Mouse (Mus musculus) kidney, postnatal 10 days (tissue): ENCODE results near the gene Gtf2h2.
"Not testable (repeated sequence)": the region's sequence is repeated elsewhere in the genome, so short reads cannot be mapped to it uniquely, and the experiment has no call there.

Experiments
- DNase-seq: peaks from one replicate; pipeline ENCODE4 v3.0.0; 2021; ENCODE audit warnings: mixed read lengths

The Gtf2h2 gene

GRCm38 (mm10) chr13:100492061-100492787 lies at the start of gene Gtf2h2:
Gtf2h2 (minus strand) TSS chr13:100492579.
- DNase-seq, result peak; percentile 92

- no peak for DNase-seq
Measured at GRCm38 (mm10) chr13:100536149-100536548, 43.8 kb upstream of the Gtf2h2 start.

- DNase-seq, result no peak
Measured at GRCm38 (mm10) chr13:100532788-100533365, 40.5 kb upstream of the Gtf2h2 start.

GRCm38 (mm10) chr13:100526649-100527038 lies 34.3 kb upstream of the Gtf2h2 start:
- DNase-seq, result no peak

GRCm38 (mm10) chr13:100525935-100526648 lies 33.7 kb upstream of the Gtf2h2 start:
- no peak for DNase-seq

DNA sequence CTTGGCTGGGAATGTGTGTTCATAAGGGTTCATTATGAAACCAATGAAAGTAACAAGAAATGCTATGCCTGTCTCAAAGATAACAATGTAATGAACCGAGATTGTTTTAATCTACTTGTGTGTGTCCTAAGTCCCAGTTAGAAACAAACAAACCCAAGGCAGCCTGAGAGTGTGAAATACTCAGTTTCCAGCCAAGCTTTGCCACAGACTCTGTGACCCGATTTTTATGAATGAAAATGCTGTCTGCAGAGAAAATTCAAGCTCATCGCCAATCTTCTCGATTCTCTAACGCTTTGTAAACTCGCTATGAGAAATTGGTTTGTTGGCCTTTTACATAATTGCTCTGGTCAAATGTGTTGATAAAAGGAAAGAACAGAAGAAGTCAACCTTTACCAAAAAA lies 32.5 kb upstream of the Gtf2h2 start:
- DNase-seq, result no peak

DNA sequence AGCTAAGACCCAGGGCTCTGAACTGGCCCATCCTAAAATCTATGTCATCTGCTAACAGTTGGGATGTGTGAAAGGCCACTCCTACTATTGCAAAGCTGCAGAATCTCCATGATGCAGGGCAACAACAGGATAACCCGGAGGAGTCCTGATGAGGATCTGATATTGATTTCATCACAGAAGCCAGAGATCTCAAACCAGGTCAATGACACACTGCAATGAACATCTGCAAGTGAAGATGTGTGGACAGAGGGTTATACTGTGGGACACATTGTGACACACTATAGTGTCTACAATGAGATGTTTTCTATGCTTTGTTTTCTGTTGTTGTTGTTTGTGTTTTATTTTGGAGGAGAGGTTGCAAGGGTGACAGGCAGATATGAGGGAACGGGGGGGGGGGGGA lies 31.3 kb upstream of the Gtf2h2 start:
- DNase-seq, result no peak

GRCm38 (mm10) chr13:100521724-100522591 lies 29.6 kb upstream of the Gtf2h2 start:
- no peak for DNase-seq

DNA sequence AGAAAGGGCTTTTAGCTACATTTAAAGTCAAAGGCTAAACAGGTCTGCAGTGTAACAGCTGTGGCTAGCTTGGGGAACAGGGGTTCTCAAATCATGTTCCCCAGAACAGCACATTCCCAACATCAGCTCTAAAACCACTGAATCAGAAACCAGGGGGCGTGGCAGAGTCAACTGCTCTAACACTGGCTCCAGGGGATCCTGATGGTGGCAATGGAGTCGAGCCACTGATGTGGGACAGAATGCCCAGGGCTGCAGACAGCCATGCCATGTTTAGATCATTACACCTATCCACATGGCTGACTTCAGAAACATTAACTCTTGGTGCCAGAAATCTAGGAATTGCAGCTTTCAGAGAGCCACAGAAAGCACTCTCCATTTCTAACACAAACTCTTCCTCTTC lies 26.8 kb upstream of the Gtf2h2 start:
- peak; percentile 63 for DNase-seq

GRCm38 (mm10) chr13:100518191-100518590 lies 25.8 kb upstream of the Gtf2h2 start:
- no peak for DNase-seq

DNA sequence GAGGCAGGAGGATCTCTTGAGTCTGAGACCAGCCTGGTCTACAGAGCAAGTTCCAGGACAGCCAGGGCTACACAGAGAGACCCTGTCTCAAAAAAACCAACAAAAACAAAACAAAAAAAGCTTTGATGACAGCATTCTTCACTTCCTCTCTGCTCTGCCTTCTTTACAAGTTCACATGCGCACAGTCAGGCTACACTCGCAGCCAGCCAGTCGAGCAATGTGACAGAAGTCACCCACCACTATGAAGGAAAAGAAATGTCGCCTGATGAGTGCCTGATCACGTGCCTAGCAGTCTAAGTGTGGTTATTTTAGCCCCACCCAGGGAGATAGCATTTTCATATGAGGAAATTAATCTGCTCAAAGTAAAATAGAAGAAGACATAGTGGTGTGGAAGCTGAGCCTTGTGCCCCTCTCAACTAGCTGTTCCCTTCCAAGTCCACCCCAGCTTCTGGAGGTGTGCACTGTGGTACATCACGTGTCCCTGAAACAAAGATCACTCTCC lies 25.3 kb upstream of the Gtf2h2 start:
- DNase-seq, result no peak

DNA sequence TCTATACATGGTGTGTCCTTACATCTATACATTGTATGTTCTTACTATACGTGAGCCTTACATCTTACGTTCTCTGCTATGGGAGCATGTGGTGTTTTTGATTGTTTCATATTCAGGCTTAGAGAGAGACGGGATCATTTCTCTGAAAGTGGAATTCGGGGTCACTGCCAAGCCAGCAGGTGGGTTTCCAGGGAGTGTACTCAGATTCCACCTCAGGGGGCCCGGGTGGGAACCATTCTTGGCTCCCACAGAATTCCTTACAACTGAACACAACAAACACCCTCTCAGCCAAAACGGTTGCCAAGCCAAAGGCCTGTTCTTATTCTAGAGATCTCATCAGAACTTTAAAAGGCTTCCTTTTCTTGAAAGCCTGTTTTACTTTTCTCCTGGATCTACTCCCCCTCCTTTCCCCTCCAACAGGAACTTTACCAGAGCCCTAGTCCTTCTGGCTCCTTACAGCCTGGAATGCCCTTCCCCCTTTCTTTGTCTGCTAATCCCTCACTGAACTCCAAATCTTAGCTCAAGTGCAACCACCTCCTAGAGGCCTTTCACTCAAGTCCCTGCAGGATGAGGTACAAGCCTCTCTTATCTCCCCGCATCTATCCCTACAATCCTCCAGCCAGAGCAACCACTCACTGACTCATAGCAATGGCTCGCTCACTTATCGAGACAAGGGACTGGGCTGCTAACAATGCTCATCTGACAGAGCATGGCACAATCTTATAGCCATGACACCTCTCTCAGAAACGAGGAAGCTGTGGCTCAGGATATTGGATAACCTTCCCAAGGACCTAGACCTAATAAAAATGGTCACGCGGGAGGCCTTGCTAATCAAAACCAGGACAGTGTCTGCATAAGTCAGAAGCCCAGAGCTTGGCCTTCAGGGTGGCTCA lies 24.1 kb upstream of the Gtf2h2 start:
- DNase-seq, result no peak

- no peak for DNase-seq
Measured at GRCm38 (mm10) chr13:100512792-100513191, 20.4 kb upstream of the Gtf2h2 start.

DNA sequence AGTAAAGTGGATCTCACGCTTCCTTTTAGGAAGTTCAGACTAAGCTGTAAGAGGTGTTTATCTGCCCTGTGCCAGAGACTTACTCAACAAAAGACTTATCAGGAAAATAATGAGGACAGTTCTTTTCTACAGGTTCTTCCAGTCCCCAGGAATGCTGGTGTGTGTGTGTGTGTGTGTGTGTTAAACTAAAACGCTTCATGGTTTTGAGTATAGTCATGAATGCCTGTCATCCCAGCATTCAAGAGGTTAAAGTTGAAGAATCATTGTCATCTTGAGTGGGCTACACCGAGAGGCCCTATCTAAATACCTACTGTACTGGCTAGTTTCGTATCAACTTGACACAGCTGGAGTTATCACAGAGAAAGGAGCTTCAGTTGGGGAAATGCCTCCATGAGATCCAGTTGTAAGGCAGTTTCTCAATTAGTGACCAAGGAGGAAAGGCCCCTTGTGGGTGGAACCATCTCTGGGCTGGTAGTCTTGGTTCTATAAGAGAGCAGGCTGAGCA lies 19.5 kb upstream of the Gtf2h2 start:
- no peak for DNase-seq

- no peak for DNase-seq
Measured at GRCm38 (mm10) chr13:100511146-100511859, 18.9 kb upstream of the Gtf2h2 start.

GRCm38 (mm10) chr13:100499625-100500024 lies 7.2 kb upstream of the Gtf2h2 start:
- DNase-seq, result not testable (repeated sequence)

DNA sequence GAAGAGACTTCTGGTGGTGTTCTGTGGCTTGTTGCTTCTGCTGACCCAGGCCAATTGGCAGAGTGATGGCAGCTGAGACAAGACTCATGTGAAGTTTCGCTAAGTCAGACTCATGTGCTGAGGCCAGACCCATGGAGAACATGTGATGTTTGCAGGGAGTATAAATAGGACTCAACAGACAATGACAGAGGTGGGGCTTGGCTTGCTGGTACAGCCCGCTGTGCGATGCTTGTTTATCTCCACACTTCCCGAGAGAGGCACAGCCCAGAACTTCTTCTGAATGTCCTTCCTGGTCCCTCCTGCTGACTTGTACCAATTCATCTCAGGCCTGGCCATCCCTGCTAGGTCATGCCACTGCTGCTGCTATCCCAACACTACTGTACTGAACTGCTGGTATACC lies 3.0 kb upstream of the Gtf2h2 start:
- DNase-seq, result no peak

- DNase-seq, result not testable (repeated sequence)
Measured at GRCm38 (mm10) chr13:100494370-100494769, 2.0 kb upstream of the Gtf2h2 start.

GRCm38 (mm10) chr13:100493313-100493712 lies 934 bp upstream of the Gtf2h2 start:
- DNase-seq, result no peak

GRCm38 (mm10) chr13:100491623-100492022 lies 756 bp downstream of the Gtf2h2 start:
- no peak for DNase-seq

- no peak for DNase-seq
Measured at GRCm38 (mm10) chr13:100490424-100490823, 2.0 kb downstream of the Gtf2h2 start.
